Mouse (Mus musculus): ENCODE data around the gene Brsk1.

GRCm38 (mm10) chr7:4741151-4741550 lies 50.7 kb downstream of the Brsk1 start:
- no peak for TF ChIP-seq CTCF (conservative IDR thresholded peaks at IDR 0.05; ENCODE audit: low read length)
- no peak for TF ChIP-seq NANOG (IDR thresholded peaks at IDR 0.05; ENCODE audit: borderline replicate concordance, low read length)
- TF ChIP-seq POU5F1 (IDR thresholded peaks at IDR 0.05; ENCODE audit: borderline replicate concordance, low read length) = no peak
